Mouse (Mus musculus) heart, embryonic 13.5 days (tissue): ENCODE results near the gene Mfsd14a. TPM values are rescaled to one million over a fixed set of nuclear protein-coding genes. Genes with fewer than 3 reads are reported as not detected.
A peak's percentile ranks its signal among the peaks of the same experiment; 100 is the strongest.

Experiments
- ATAC-seq: fragments of 200-750 bp; cut with Nextera tagmentation; 2 replicates; pipeline ENCODE4 v1.8.0; 2017; ENCODE audit warnings: moderate TSS enrichment; ENCODE audit not compliant: insufficient number of reproducible peaks, low FRiP score, low TSS enrichment; ENCODE audit errors: extremely low read depth
- H3K27ac ChIP-seq: fragments of 300-500 bp; sonication (generic); replicated peaks from 2 replicates; pipeline ENCODE4 v1.5.1; 2015; ENCODE audit warnings: moderate library complexity, mild to moderate bottlenecking, inconsistent platforms
- H3K27me3 ChIP-seq: fragments of 300-500 bp; sonication (generic); replicated peaks from 2 replicates; pipeline ENCODE4 v1.6.1; 2015; ENCODE audit warnings: mild to moderate bottlenecking, inconsistent platforms
- H3K36me3 ChIP-seq: fragments of 300-500 bp; sonication (generic); 2 replicates; pipeline ENCODE4 v1.6.1; 2015; ENCODE audit warnings: mild to moderate bottlenecking, inconsistent platforms
- H3K4me1 ChIP-seq: fragments of 300-500 bp; sonication (generic); 2 replicates; pipeline ENCODE4 v1.6.1; 2015; ENCODE audit warnings: inconsistent platforms
- H3K4me2 ChIP-seq: fragments of 300-500 bp; sonication (generic); 2 replicates; pipeline ENCODE4 v1.6.1; 2015; ENCODE audit warnings: inconsistent platforms, mild to moderate bottlenecking, moderate library complexity
- H3K4me3 ChIP-seq: fragments of 300-500 bp; sonication (generic); 2 replicates; pipeline ENCODE4 v1.5.1; 2015; ENCODE audit warnings: moderate library complexity, mild to moderate bottlenecking, inconsistent platforms
- H3K9ac ChIP-seq: fragments of 300-500 bp; sonication (generic); 2 replicates; pipeline ENCODE4 v1.6.1; 2015; ENCODE audit warnings: inconsistent platforms, mild to moderate bottlenecking, moderate library complexity
- H3K9me3 ChIP-seq: fragments of 300-500 bp; sonication (generic); 2 replicates; pipeline ENCODE4 v1.6.1; 2016; ENCODE audit warnings: inconsistent platforms
- WGBS: fragments of 180-500 bp; shearing (Covaris S2); methylation state at CpG from one replicate; pipeline ENCODE4 v1.1.7; 2015; ENCODE audit warnings: mixed read lengths; 5-methylcytosine and 5-hydroxymethylcytosine counted together
- polyA plus RNA-seq: library from polyadenylated mRNA; unstranded; fragments of >200 nt; fragmentation: Nextera tagmentation; extraction: Ambion mirVana; gene quantifications from 2 replicates; pipeline ENCODE4 v1.2.1, GENCODE M21; 2015

Mfsd14a gene
- polyA plus RNA-seq, 1 experiment from 2014 or later, result 49.7 TPM

GRCm38 (mm10) chr3:116594728-116595602, 67.5 kb downstream of the Mfsd14a start, which contains the start of gene Sass6:
Gene Sass6, plus strand, starts transcription at chr3:116594982.
- H3K4me1 ChIP-seq, result peaks cover 19% of the 10 kb centered on the region
- H3K27ac ChIP-seq, result peak within 1 kb of the TSS; percentile 89
- no peaks in the 10 kb centered on the region for H3K9me3 ChIP-seq
- peak within 1 kb of the TSS; percentile 88 for H3K4me3 ChIP-seq
- no peaks in the 10 kb centered on the region for H3K27me3 ChIP-seq
- peak; percentile 91 for ATAC-seq
- H3K9ac ChIP-seq, result peak within 1 kb of the TSS; percentile 85
- peaks cover 20% of the 10 kb centered on the region for H3K36me3 ChIP-seq
- WGBS, result under 1% methylated on average over 65 of the region's 65 CpGs
- H3K4me2 ChIP-seq, result peak within 1 kb of the TSS; percentile 84

GRCm38 (mm10) chr3:116594076-116594727, 68.3 kb downstream of the Mfsd14a start:
- WGBS, result 2% methylated on average over 22 of the region's 22 CpGs
- Histone ChIP-seq H3K4me2 (peak overlapping the region; percentile 84), H3K27ac (peak overlapping the region; percentile 89), H3K4me3 (peak overlapping the region; percentile 88), H3K27me3 (no peaks in the 10 kb centered on the region), H3K4me1 (peaks cover 19% of the 10 kb centered on the region), H3K9me3 (no peaks in the 10 kb centered on the region), H3K9ac (peak overlapping the region; percentile 85), H3K36me3 (peaks cover 27% of the 10 kb centered on the region)
- peak; percentile 12; the same call in 1 of the 2 replicates for ATAC-seq

- ATAC-seq, result no peak
- no peaks in the 10 kb centered on the region for H3K4me1 ChIP-seq
- H3K4me2 ChIP-seq, result no peak overlapping the region
- H3K9me3 ChIP-seq, result no peaks in the 10 kb centered on the region
- no peak overlapping the region for H3K27ac ChIP-seq
- no peak overlapping the region for H3K9ac ChIP-seq
- H3K36me3 ChIP-seq, result peaks cover 93% of the 10 kb centered on the region
- H3K27me3 ChIP-seq, result no peaks in the 10 kb centered on the region
- H3K4me3 ChIP-seq, result no peak overlapping the region
- 78% methylated on average over 9 of the region's 9 CpGs for WGBS
These were observed 80.3 kb downstream of the Mfsd14a start for GRCm38 (mm10) chr3:116582201-116582600.

Other genes starting within 250 kb of the Mfsd14a start
- 3.6 and 3.9 TPM in 2 replicates for gene Cdc14a, start 238.6 kb downstream of the Mfsd14a start, polyA plus RNA-seq
- 52.9 and 59.4 TPM in 2 replicates for gene Rtca, start 154.5 kb downstream of the Mfsd14a start, polyA plus RNA-seq
- gene Dbt, start 149.6 kb downstream of the Mfsd14a start, polyA plus RNA-seq, result 20.2 and 22.5 TPM in 2 replicates
- 29.9 and 31.7 TPM in 2 replicates for gene Lrrc39, start 99.7 kb downstream of the Mfsd14a start, polyA plus RNA-seq
- 11.7 and 15.7 TPM in 2 replicates for gene Sass6, start 67.7 kb downstream of the Mfsd14a start, polyA plus RNA-seq
- 18.6 and 18.8 TPM in 2 replicates for gene Trmt13, start 48.1 kb downstream of the Mfsd14a start, polyA plus RNA-seq
- gene Gm43191, start 18.6 kb upstream of the Mfsd14a start, polyA plus RNA-seq, result not detected in 2 replicates
- 8.7 and 10.3 TPM in 2 replicates for gene Slc35a3, start 50.2 kb upstream of the Mfsd14a start, polyA plus RNA-seq
- gene Agl, start 145.5 kb upstream of the Mfsd14a start, polyA plus RNA-seq, result 43.3 and 44.3 TPM in 2 replicates
- gene Frrs1, start 196.8 kb upstream of the Mfsd14a start, polyA plus RNA-seq, result 17.1 and 18.1 TPM in 2 replicates